8 mouse cellular contexts compared by ENCODE assay signal in genomic region chr14:59440558-59441471, GRCm38 (mm10). TPM values are rescaled to one million over a fixed set of nuclear protein-coding genes. Genes with fewer than 3 reads are reported as not detected.
DNase-seq lines count a peak whose midpoint lies in the region; ATAC-seq and TF ChIP-seq lines count a peak whose summit lies in the region.

TSS of gene Setdb2 (minus strand) at chr14:59440884.
TSS of gene Cab39l (plus strand) at chr14:59440972.

- peaks cover 10% of the 10 kb centered on the region for H3K4me1 ChIP-seq in bone marrow macrophage, adult 2 months (ENCODE audit: control insufficient read depth, insufficient read depth, low read length)
- H3K4me1 ChIP-seq in embryonic fibroblast, embryonic 13.5 days (ENCODE audit: control insufficient read depth, insufficient read depth, low read length): 0 out of 2 replicates have a peak, but pooled peaks cover 2% of the 10 kb centered on the region
- no peaks in the 10 kb centered on the region for H3K4me1 ChIP-seq in heart, embryonic 10.5 days
- H3K4me1 ChIP-seq in kidney, embryonic 15.5 days: peaks cover 9% of the 10 kb centered on the region

- peak; percentile 52; the same call in 1 of the 2 replicates for TF ChIP-seq POLR2A in bone marrow macrophage, adult 2 months (IDR thresholded peaks at IDR 0.05; ENCODE audit: borderline replicate concordance, low read depth, low read length)
- TF ChIP-seq POLR2A in embryonic fibroblast, embryonic 13.5 days (IDR thresholded peaks at IDR 0.05; ENCODE audit: low read depth, low read length): peak; percentile 89

- peak; percentile 100 for ATAC-seq in kidney, embryonic 15.5 days (replicated peaks; ENCODE audit: low FRiP score)
- ATAC-seq in monocyte, adult 5-6 weeks (replicated peaks; ENCODE audit: insufficient number of reproducible peaks, low FRiP score, low TSS enrichment, poor library complexity, severe bottlenecking): peak; percentile 96

- H3K4me2 ChIP-seq in kidney, embryonic 15.5 days: peak within 1 kb of the TSS; percentile 75

- DNase-seq in A20 (ENCODE audit: low read depth, low spot score) (peak; percentile 97), liver (peak; percentile 96)
- DNase-seq in heart, embryonic 10.5 days (ENCODE audit: low spot score): peak; percentile 98
- peak; percentile 94 to 97 for DNase-seq in spleen, postnatal 4 days (ENCODE audit: low spot score in 2 of 2)

- peak within 1 kb of the TSS; percentile 83 for H3K4me3 ChIP-seq in bone marrow macrophage, adult 2 months (ENCODE audit: insufficient read depth, low read length)
- peak within 1 kb of the TSS; percentile 95 for H3K4me3 ChIP-seq in embryonic fibroblast, embryonic 13.5 days (ENCODE audit: insufficient read depth, low read length)
- peak within 1 kb of the TSS; percentile 90 for H3K4me3 ChIP-seq in heart, embryonic 10.5 days
- peak within 1 kb of the TSS; percentile 85 for H3K4me3 ChIP-seq in kidney, embryonic 15.5 days (replicated peaks)

- H3K27ac ChIP-seq in bone marrow macrophage, adult 2 months (ENCODE audit: insufficient read depth, low read depth, low read length): peak within 1 kb of the TSS; percentile 43
- H3K27ac ChIP-seq in embryonic fibroblast, embryonic 13.5 days (ENCODE audit: insufficient read depth, low read length): peak within 1 kb of the TSS; percentile 45; the same call in 1 of the 2 replicates
- H3K27ac ChIP-seq in heart, embryonic 10.5 days: peak within 1 kb of the TSS; percentile 93
- peak within 1 kb of the TSS; percentile 91 for H3K27ac ChIP-seq in kidney, embryonic 15.5 days

- no peak for TF ChIP-seq CTCF in bone marrow macrophage, adult 2 months (IDR thresholded peaks at IDR 0.05; ENCODE audit: low read depth, low read length)
- TF ChIP-seq CTCF in embryonic fibroblast, embryonic 13.5 days (IDR thresholded peaks at IDR 0.05; ENCODE audit: borderline replicate concordance, insufficient read depth, low read length): no peak; the same call in 1 of the 2 replicates

- no peaks in the 10 kb centered on the region for H3K27me3 ChIP-seq in heart, embryonic 10.5 days (ENCODE audit: insufficient read depth, poor library complexity, severe bottlenecking)
- H3K27me3 ChIP-seq in kidney, embryonic 15.5 days: no peaks in the 10 kb centered on the region

- H3K36me3 ChIP-seq in heart, embryonic 10.5 days: no peaks in the 10 kb centered on the region
- 0 out of 2 replicates have a peak, but pooled peaks cover 4% of the 10 kb centered on the region for H3K36me3 ChIP-seq in kidney, embryonic 15.5 days

- no peaks in the 10 kb centered on the region for H3K9me3 ChIP-seq in heart, embryonic 10.5 days
- H3K9me3 ChIP-seq in kidney, embryonic 15.5 days (replicated peaks): no peaks in the 10 kb centered on the region

- under 1% methylated on average over 66 of the region's 66 CpGs for WGBS in heart, embryonic 10.5 days
- under 1% methylated on average over 66 of the region's 66 CpGs for WGBS in kidney, embryonic 15.5 days

- H3K9ac ChIP-seq in kidney, embryonic 15.5 days: peak within 1 kb of the TSS; percentile 76

RNA-seq across cellular contexts. Expression of gene Setdb2, which starts in this region (rescaled TPM):
- polyA plus RNA-seq in bone marrow macrophage, adult 2 months (2012; ENCODE audit: insufficient read depth, insufficient read length, missing spikeins): 12.5 and 14.4 TPM in 2 replicates
- 8.0 and 8.4 TPM in 2 replicates for polyA plus RNA-seq in embryonic fibroblast, embryonic 13.5 days (2011; ENCODE audit: insufficient read length, low read depth, missing spikeins)
- 9.2 and 9.6 TPM in 2 replicates for polyA plus RNA-seq in heart, embryonic 10.5 days (2016; fragmentation: Nextera tagmentation; extraction: Ambion mirVana)
- polyA plus RNA-seq in kidney, embryonic 15.5 days (2015; fragmentation: Nextera tagmentation; extraction: Ambion mirVana): 9.8 and 10.4 TPM in 2 replicates
- total RNA-seq in monocyte, adult 5-6 weeks (2017): 42.6 to 56.7 TPM (median 54.3 TPM) in 3 replicates

RNA-seq across cellular contexts. Expression of gene Cab39l, which starts in this region (rescaled TPM):
- 26.9 and 32.4 TPM in 2 replicates for polyA plus RNA-seq in bone marrow macrophage, adult 2 months (2012; ENCODE audit: insufficient read depth, insufficient read length, missing spikeins)
- polyA plus RNA-seq in embryonic fibroblast, embryonic 13.5 days (2011; ENCODE audit: insufficient read length, low read depth, missing spikeins): 32.3 and 35.2 TPM in 2 replicates
- 33.1 and 37.8 TPM in 2 replicates for polyA plus RNA-seq in heart, embryonic 10.5 days (2016; fragmentation: Nextera tagmentation; extraction: Ambion mirVana)
- polyA plus RNA-seq in kidney, embryonic 15.5 days (2015; fragmentation: Nextera tagmentation; extraction: Ambion mirVana): 41.1 and 42.3 TPM in 2 replicates
- total RNA-seq in monocyte, adult 5-6 weeks (2017): 13.2 to 39.5 TPM (median 26.0 TPM) in 3 replicates

Comparison
In these comparisons a context has a peak if more than half of its experiments do, and no peak if none do; other contexts are left out.
1. Peak in every context shown above with its lines: DNase-seq, ATAC-seq, H3K4me3 ChIP-seq and H3K27ac ChIP-seq.
2. H3K27ac ChIP-seq: peak in every context shown above with its lines; median percentile 93 in heart, embryonic 10.5 days; 91 in kidney, embryonic 15.5 days; 45 in embryonic fibroblast, embryonic 13.5 days; 43 in bone marrow macrophage, adult 2 months.